Mouse (Mus musculus) skeletal muscle tissue, adult 2 months (tissue): Measurements from ENCODE around the gene Bdnf.
A peak's percentile ranks its signal among the peaks of the same experiment; 100 is the strongest.

Experiments
- DNase-seq: peaks from one replicate; pipeline ENCODE4 v3.0.0-alpha.2; 2012; ENCODE audit warnings: low read depth, low spot score

Gene Bdnf

GRCm38 (mm10) chr2:109674532-109674931, at the start of gene Bdnf:
TSS of gene Bdnf (plus strand) at chr2:109674700.
- DNase-seq: no peak

GRCm38 (mm10) chr2:109626864-109627263, 47.6 kb upstream of the Bdnf start:
- DNase-seq: no peak

- no peak for DNase-seq
These were observed 718 bp upstream of the Bdnf start for GRCm38 (mm10) chr2:109673509-109674455.

GRCm38 (mm10) chr2:109675051-109675450, 551 bp downstream of the Bdnf start:
- DNase-seq: no peak

- DNase-seq: no peak
These were observed 1.6 kb downstream of the Bdnf start for GRCm38 (mm10) chr2:109675973-109676617.

- no peak for DNase-seq
These were observed 2.1 kb downstream of the Bdnf start for GRCm38 (mm10) chr2:109676618-109676974.

GRCm38 (mm10) chr2:109677221-109678089, 3.0 kb downstream of the Bdnf start:
- no peak for DNase-seq

- no peak for DNase-seq
These were observed 3.5 kb downstream of the Bdnf start for GRCm38 (mm10) chr2:109678090-109678409.

- no peak for DNase-seq
These were observed 4.0 kb downstream of the Bdnf start for GRCm38 (mm10) chr2:109678454-109678853.

GRCm38 (mm10) chr2:109679446-109679845, 4.9 kb downstream of the Bdnf start:
- no peak for DNase-seq

GRCm38 (mm10) chr2:109681071-109681470, 6.6 kb downstream of the Bdnf start:
- DNase-seq: no peak

- DNase-seq: no peak
These were observed 14.2 kb downstream of the Bdnf start for GRCm38 (mm10) chr2:109688661-109689060.

GRCm38 (mm10) chr2:109692266-109693177, 18.0 kb downstream of the Bdnf start:
- no peak for DNase-seq

GRCm38 (mm10) chr2:109693178-109694115, 18.9 kb downstream of the Bdnf start:
- DNase-seq: peak; percentile 7

- no peak for DNase-seq
These were observed 19.8 kb downstream of the Bdnf start for GRCm38 (mm10) chr2:109694116-109694837.

- peak; percentile 21 for DNase-seq
These were observed 20.3 kb downstream of the Bdnf start for GRCm38 (mm10) chr2:109694838-109695225.

GRCm38 (mm10) chr2:109697151-109697550, 22.7 kb downstream of the Bdnf start:
- no peak for DNase-seq

GRCm38 (mm10) chr2:109700291-109700690, 25.8 kb downstream of the Bdnf start:
- DNase-seq: no peak

- no peak for DNase-seq
These were observed 29.1 kb downstream of the Bdnf start for GRCm38 (mm10) chr2:109703588-109703987.
